Mouse (Mus musculus): ENCODE data around the gene Sergef. TPM values are rescaled to one million over a fixed set of nuclear protein-coding genes. Genes with fewer than 3 reads are reported as not detected.

Gene Sergef
- polyA plus RNA-seq, 1 experiment from 2014 or later, result 49.1 TPM

GRCm38 (mm10) chr7:46433874-46434273 is 205.7 kb downstream of the Sergef start:
- H3K4me1 ChIP-seq, result peaks cover 3% of the 10 kb centered on the region; the same call in 1 of the 2 replicates
- no peak overlapping the region for H3K9ac ChIP-seq (replicated peaks)
- ATAC-seq (ENCODE audit: low FRiP score), result no peak
- H3K9me3 ChIP-seq (replicated peaks), result no peaks in the 10 kb centered on the region
- no peak overlapping the region for H3K4me2 ChIP-seq
- H3K4me3 ChIP-seq (replicated peaks), result no peak overlapping the region
- H3K36me3 ChIP-seq, result peaks cover 31% of the 10 kb centered on the region
- 26% methylated on average over 5 of the region's 5 CpGs for WGBS
- H3K27ac ChIP-seq (replicated peaks), result no peak overlapping the region
- H3K27me3 ChIP-seq (replicated peaks), result no peaks in the 10 kb centered on the region

- WGBS, result 44% methylated on average over 4 of the region's 4 CpGs
- no peak for ATAC-seq (ENCODE audit: low FRiP score)
- no peak overlapping the region for H3K27ac ChIP-seq (replicated peaks)
- H3K4me3 ChIP-seq (replicated peaks), result no peak overlapping the region
- no peaks in the 10 kb centered on the region for H3K9me3 ChIP-seq (replicated peaks)
- peaks cover 6% of the 10 kb centered on the region; the same call in 1 of the 2 replicates for H3K36me3 ChIP-seq
- H3K4me1 ChIP-seq, result peaks cover 37% of the 10 kb centered on the region
- H3K9ac ChIP-seq (replicated peaks), result no peak overlapping the region
- no peak overlapping the region for H3K4me2 ChIP-seq
- no peaks in the 10 kb centered on the region for H3K27me3 ChIP-seq (replicated peaks)
Measured at GRCm38 (mm10) chr7:46425012-46425411, 214.6 kb downstream of the Sergef start.

GRCm38 (mm10) chr7:46423951-46424350 is 215.7 kb downstream of the Sergef start:
- 84% methylated on average over 3 of the region's 3 CpGs for WGBS
- no peak overlapping the region for H3K27ac ChIP-seq (replicated peaks)
- H3K9ac ChIP-seq (replicated peaks), result no peak overlapping the region
- H3K27me3 ChIP-seq (replicated peaks), result no peaks in the 10 kb centered on the region
- H3K4me2 ChIP-seq, result no peak overlapping the region
- no peak for ATAC-seq (ENCODE audit: low FRiP score)
- peaks cover 37% of the 10 kb centered on the region for H3K4me1 ChIP-seq
- H3K9me3 ChIP-seq (replicated peaks), result no peaks in the 10 kb centered on the region
- peaks cover 6% of the 10 kb centered on the region; the same call in 1 of the 2 replicates for H3K36me3 ChIP-seq
- no peak overlapping the region for H3K4me3 ChIP-seq (replicated peaks)

- Histone ChIP-seq H3K27ac (replicated peaks) (peak overlapping the region; percentile 67), H3K9ac (replicated peaks) (no peak overlapping the region), H3K4me1 (peaks cover 37% of the 10 kb centered on the region), H3K9me3 (replicated peaks) (no peaks in the 10 kb centered on the region), H3K27me3 (replicated peaks) (no peaks in the 10 kb centered on the region), H3K4me3 (replicated peaks) (no peak overlapping the region), H3K4me2 (peak overlapping the region; percentile 36), H3K36me3 (peaks cover 5% of the 10 kb centered on the region; the same call in 1 of the 2 replicates)
- peak; percentile 35 for ATAC-seq (ENCODE audit: low FRiP score)
- WGBS, result 55% methylated on average over 18 of the region's 18 CpGs
Measured at GRCm38 (mm10) chr7:46422764-46423412, 216.7 kb downstream of the Sergef start.

GRCm38 (mm10) chr7:46422052-46422763 is 217.4 kb downstream of the Sergef start:
- H3K4me3 ChIP-seq (replicated peaks), result no peak overlapping the region
- peak; percentile 66 for ATAC-seq (ENCODE audit: low FRiP score)
- peaks cover 37% of the 10 kb centered on the region for H3K4me1 ChIP-seq
- no peak overlapping the region for H3K9ac ChIP-seq (replicated peaks)
- WGBS, result 32% methylated on average over 8 of the region's 8 CpGs
- no peaks in the 10 kb centered on the region for H3K27me3 ChIP-seq (replicated peaks)
- peak overlapping the region; percentile 67 for H3K27ac ChIP-seq (replicated peaks)
- H3K36me3 ChIP-seq, result no peaks in the 10 kb centered on the region
- H3K9me3 ChIP-seq (replicated peaks), result no peaks in the 10 kb centered on the region
- H3K4me2 ChIP-seq, result peak overlapping the region; percentile 36

- no peaks in the 10 kb centered on the region for H3K36me3 ChIP-seq
- H3K9ac ChIP-seq (replicated peaks), result no peak overlapping the region
- H3K27me3 ChIP-seq (replicated peaks), result no peaks in the 10 kb centered on the region
- no peak for ATAC-seq (ENCODE audit: low FRiP score)
- H3K4me2 ChIP-seq, result no peak overlapping the region
- peak overlapping the region; percentile 41 for H3K27ac ChIP-seq (replicated peaks)
- WGBS, result 35% methylated on average over 5 of the region's 5 CpGs
- H3K4me1 ChIP-seq, result peaks cover 39% of the 10 kb centered on the region
- H3K9me3 ChIP-seq (replicated peaks), result no peaks in the 10 kb centered on the region
- no peak overlapping the region for H3K4me3 ChIP-seq (replicated peaks)
Measured at GRCm38 (mm10) chr7:46421535-46421934, 218.1 kb downstream of the Sergef start.

GRCm38 (mm10) chr7:46418102-46418622 is 221.4 kb downstream of the Sergef start:
- no peak overlapping the region for H3K4me2 ChIP-seq
- WGBS, result 70% methylated on average over 16 of the region's 16 CpGs
- H3K27me3 ChIP-seq (replicated peaks), result no peaks in the 10 kb centered on the region
- peaks cover 43% of the 10 kb centered on the region for H3K4me1 ChIP-seq
- no peak overlapping the region for H3K27ac ChIP-seq (replicated peaks)
- no peak for ATAC-seq (ENCODE audit: low FRiP score)
- H3K9me3 ChIP-seq (replicated peaks), result no peaks in the 10 kb centered on the region
- H3K36me3 ChIP-seq, result no peaks in the 10 kb centered on the region
- H3K9ac ChIP-seq (replicated peaks), result no peak overlapping the region
- no peak overlapping the region for H3K4me3 ChIP-seq (replicated peaks)

GRCm38 (mm10) chr7:46417467-46417866 is 222.1 kb downstream of the Sergef start:
- Histone ChIP-seq H3K27ac (replicated peaks) (no peak overlapping the region), H3K4me2 (no peak overlapping the region), H3K9ac (replicated peaks) (no peak overlapping the region), H3K9me3 (replicated peaks) (no peaks in the 10 kb centered on the region), H3K4me1 (peaks cover 36% of the 10 kb centered on the region), H3K4me3 (replicated peaks) (no peak overlapping the region), H3K36me3 (no peaks in the 10 kb centered on the region), H3K27me3 (replicated peaks) (no peaks in the 10 kb centered on the region)
- ATAC-seq (ENCODE audit: low FRiP score), result no peak
- WGBS, result 86% methylated on average over 7 of the region's 7 CpGs

- WGBS, result 62% methylated on average over 14 of the region's 14 CpGs
- Histone ChIP-seq H3K9me3 (replicated peaks) (no peaks in the 10 kb centered on the region), H3K4me2 (no peak overlapping the region), H3K9ac (replicated peaks) (no peak overlapping the region), H3K27me3 (replicated peaks) (no peaks in the 10 kb centered on the region), H3K4me1 (peaks cover 21% of the 10 kb centered on the region), H3K27ac (replicated peaks) (no peak overlapping the region), H3K4me3 (replicated peaks) (no peak overlapping the region), H3K36me3 (no peaks in the 10 kb centered on the region)
- ATAC-seq (ENCODE audit: low FRiP score), result no peak
Measured at GRCm38 (mm10) chr7:46415818-46416425, 223.7 kb downstream of the Sergef start.

GRCm38 (mm10) chr7:46413959-46414725 is 225.5 kb downstream of the Sergef start:
- no peaks in the 10 kb centered on the region for H3K27me3 ChIP-seq (replicated peaks)
- no peaks in the 10 kb centered on the region for H3K9me3 ChIP-seq (replicated peaks)
- H3K4me3 ChIP-seq (replicated peaks), result no peak overlapping the region
- H3K4me1 ChIP-seq, result peaks cover 24% of the 10 kb centered on the region
- no peak for ATAC-seq (ENCODE audit: low FRiP score)
- no peaks in the 10 kb centered on the region for H3K36me3 ChIP-seq
- no peak overlapping the region for H3K4me2 ChIP-seq
- 69% methylated on average over 6 of the region's 6 CpGs for WGBS
- H3K27ac ChIP-seq (replicated peaks), result no peak overlapping the region
- H3K9ac ChIP-seq (replicated peaks), result no peak overlapping the region

- H3K27ac ChIP-seq (replicated peaks), result no peak overlapping the region
- peaks cover 32% of the 10 kb centered on the region for H3K4me1 ChIP-seq
- no peak overlapping the region for H3K9ac ChIP-seq (replicated peaks)
- 68% methylated on average over 5 of the region's 5 CpGs for WGBS
- no peak for ATAC-seq (ENCODE audit: low FRiP score)
- H3K27me3 ChIP-seq (replicated peaks), result no peaks in the 10 kb centered on the region
- H3K36me3 ChIP-seq, result no peaks in the 10 kb centered on the region
- H3K4me3 ChIP-seq (replicated peaks), result no peak overlapping the region
- no peak overlapping the region for H3K4me2 ChIP-seq
- no peaks in the 10 kb centered on the region for H3K9me3 ChIP-seq (replicated peaks)
Measured at GRCm38 (mm10) chr7:46412823-46413222, 226.8 kb downstream of the Sergef start.

Measured in neural tube, embryonic 15.5 days (tissue).